Mouse (Mus musculus) central nervous system, embryonic 11.5 days (tissue): ENCODE measurements around the gene Olfr685. TPM values are rescaled to one million over a fixed set of nuclear protein-coding genes. Genes with fewer than 3 reads are reported as not detected.

Source experiments
- polyA plus RNA-seq: library from polyadenylated mRNA; depleted of rRNA; stranded (reverse); fragments of >200 nt; gene quantifications from 2 replicates; pipeline ENCODE4 v1.2.3, GENCODE M21; 2012; rRNA removed

Olfr685 gene
- polyA plus RNA-seq = not detected in 2 replicates

GRCm38 (mm10) chr7:105185912-105186311 lies at the start of gene Olfr685:
TSS of gene Olfr685 (minus strand) at chr7:105186012.

GRCm38 (mm10) chr7:105207385-105207784 lies 21.6 kb upstream of the Olfr685 start, which contains the start of gene Olfr686:
TSS of gene Olfr686 (minus strand) at chr7:105207485.

GRCm38 (mm10) chr7:105163553-105163952 lies 22.3 kb downstream of the Olfr685 start, which contains the start of gene Olfr684:
TSS of gene Olfr684 (minus strand) at chr7:105163653.

GRCm38 (mm10) chr7:105146912-105147311 lies 38.9 kb downstream of the Olfr685 start, which contains the start of gene Olfr683:
TSS of gene Olfr683 (minus strand) at chr7:105147012.

Other genes starting within 250 kb of the Olfr685 start
- not detected in 2 replicates for gene Olfr670, start 223.4 kb downstream of the Olfr685 start, polyA plus RNA-seq
- not detected in 2 replicates for gene Olfr671, start 206.9 kb downstream of the Olfr685 start, polyA plus RNA-seq
- not detected in 2 replicates for gene Olfr672, start 184.0 kb downstream of the Olfr685 start, polyA plus RNA-seq
- not detected in 2 replicates for gene Olfr675, start 157.6 kb downstream of the Olfr685 start, polyA plus RNA-seq
- not detected in 2 replicates for gene Olfr676, start 153.3 kb downstream of the Olfr685 start, polyA plus RNA-seq
- gene Olfr677, start 134.6 kb downstream of the Olfr685 start, polyA plus RNA-seq = not detected in 2 replicates
- not detected in 2 replicates for gene Olfr678, start 121.5 kb downstream of the Olfr685 start, polyA plus RNA-seq
- not detected in 2 replicates for gene Olfr679, start 104.8 kb downstream of the Olfr685 start, polyA plus RNA-seq
- gene Olfr680-ps1, start 93.2 kb downstream of the Olfr685 start, polyA plus RNA-seq = not detected in 2 replicates
- not detected in 2 replicates for gene Olfr681, start 69.2 kb downstream of the Olfr685 start, polyA plus RNA-seq
- gene Olfr683, start 39.0 kb downstream of the Olfr685 start, polyA plus RNA-seq = not detected in 2 replicates
- gene Olfr684, start 22.4 kb downstream of the Olfr685 start, polyA plus RNA-seq = not detected in 2 replicates
- not detected in 2 replicates for gene Olfr686, start 21.5 kb upstream of the Olfr685 start, polyA plus RNA-seq
- gene Olfr688, start 102.1 kb upstream of the Olfr685 start, polyA plus RNA-seq = not detected in 2 replicates
- gene Olfr689, start 125.2 kb upstream of the Olfr685 start, polyA plus RNA-seq = not detected in 2 replicates
- gene Olfr690, start 148.1 kb upstream of the Olfr685 start, polyA plus RNA-seq = 0.10 TPM in 1 of 2 replicates, not detected in the other
- gene Olfr691, start 156.3 kb upstream of the Olfr685 start, polyA plus RNA-seq = 0.05 and 0.14 TPM in 2 replicates
- not detected in 2 replicates for gene Olfr692, start 182.2 kb upstream of the Olfr685 start, polyA plus RNA-seq
- not detected in 2 replicates for gene Gm5901, start 189.0 kb upstream of the Olfr685 start, polyA plus RNA-seq
- 29.4 and 38.9 TPM in 2 replicates for gene Fam160a2, start 214.0 kb upstream of the Olfr685 start, polyA plus RNA-seq
- gene Cnga4, start 218.6 kb upstream of the Olfr685 start, polyA plus RNA-seq = 0.20 and 0.24 TPM in 2 replicates
- gene Cckbr, start 239.7 kb upstream of the Olfr685 start, polyA plus RNA-seq = 0.14 and 0.17 TPM in 2 replicates